Mouse (Mus musculus): ENCODE data around the gene Mroh2a. TPM values are rescaled to one million over a fixed set of nuclear protein-coding genes. Genes with fewer than 3 reads are reported as not detected.

Gene Mroh2a
- total RNA-seq, 2 experiments from 2014 or later: 0.17 TPM; not detected in 1

- ATAC-seq (replicated peaks; ENCODE audit: low FRiP score, poor library complexity, severe bottlenecking): no peak
These were observed 75.4 kb downstream of the Mroh2a start for GRCm38 (mm10) chr1:88302057-88302740.

- no peak for ATAC-seq (replicated peaks; ENCODE audit: low FRiP score, poor library complexity, severe bottlenecking)
These were observed 77.0 kb downstream of the Mroh2a start for GRCm38 (mm10) chr1:88303762-88304161.

- ATAC-seq (replicated peaks; ENCODE audit: low FRiP score, poor library complexity, severe bottlenecking): no peak
These were observed 77.6 kb downstream of the Mroh2a start for GRCm38 (mm10) chr1:88304261-88304985.

GRCm38 (mm10) chr1:88305018-88305795 is 78.4 kb downstream of the Mroh2a start:
- ATAC-seq (replicated peaks; ENCODE audit: low FRiP score, poor library complexity, severe bottlenecking): no peak

- no peak for ATAC-seq (replicated peaks; ENCODE audit: low FRiP score, poor library complexity, severe bottlenecking)
These were observed 79.8 kb downstream of the Mroh2a start for GRCm38 (mm10) chr1:88306543-88306942.

- ATAC-seq (replicated peaks; ENCODE audit: low FRiP score, poor library complexity, severe bottlenecking): no peak
These were observed 80.4 kb downstream of the Mroh2a start for GRCm38 (mm10) chr1:88307180-88307579.

- ATAC-seq (replicated peaks; ENCODE audit: low FRiP score, poor library complexity, severe bottlenecking): no peak
These were observed 82.2 kb downstream of the Mroh2a start for GRCm38 (mm10) chr1:88309020-88309419.

- ATAC-seq (replicated peaks; ENCODE audit: low FRiP score, poor library complexity, severe bottlenecking): no peak
These were observed 83.1 kb downstream of the Mroh2a start for GRCm38 (mm10) chr1:88309905-88310304.

- 0 out of 2 replicates have a peak, but pooled peaks have one; percentile 39 for ATAC-seq (replicated peaks; ENCODE audit: low FRiP score, poor library complexity, severe bottlenecking)
These were observed 83.6 kb downstream of the Mroh2a start for GRCm38 (mm10) chr1:88310349-88310748.

Other genes starting within 250 kb of the Mroh2a start
- gene Usp40, start 218.4 kb upstream of the Mroh2a start, total RNA-seq (2015; ENCODE audit: low replicate concordance): 2.7 and 3.8 TPM in 2 replicates
- 2.6 and 7.4 TPM in 2 replicates for gene Usp40, start 218.4 kb upstream of the Mroh2a start, total RNA-seq (2017; ENCODE audit: low replicate concordance)
- not detected in 2 replicates for gene Ugt1a10, start 171.6 kb upstream of the Mroh2a start, total RNA-seq (2015; ENCODE audit: low replicate concordance)
- not detected in 2 replicates for gene Ugt1a10, start 171.6 kb upstream of the Mroh2a start, total RNA-seq (2017; ENCODE audit: low replicate concordance)
- gene Ugt1a9, start 156.2 kb upstream of the Mroh2a start, total RNA-seq (2015; ENCODE audit: low replicate concordance): not detected in 2 replicates
- 2.4 TPM in 1 of 2 replicates, not detected in the other for gene Ugt1a9, start 156.2 kb upstream of the Mroh2a start, total RNA-seq (2017; ENCODE audit: low replicate concordance)
- not detected in 2 replicates for gene Ugt1a8, start 139.2 kb upstream of the Mroh2a start, total RNA-seq (2015; ENCODE audit: low replicate concordance)
- gene Ugt1a8, start 139.2 kb upstream of the Mroh2a start, total RNA-seq (2017; ENCODE audit: low replicate concordance): not detected in 2 replicates
- gene Ugt1a7c, start 131.9 kb upstream of the Mroh2a start, total RNA-seq (2015; ENCODE audit: low replicate concordance): 7.1 and 15.5 TPM in 2 replicates
- gene Ugt1a7c, start 131.9 kb upstream of the Mroh2a start, total RNA-seq (2017; ENCODE audit: low replicate concordance): 9.9 and 11.0 TPM in 2 replicates
- gene Ugt1a6b, start 123.7 kb upstream of the Mroh2a start, total RNA-seq (2015; ENCODE audit: low replicate concordance): not detected in 2 replicates
- not detected in 2 replicates for gene Ugt1a6b, start 123.7 kb upstream of the Mroh2a start, total RNA-seq (2017; ENCODE audit: low replicate concordance)
- 1.3 TPM in 1 of 2 replicates, not detected in the other for gene Ugt1a6a, start 92.2 kb upstream of the Mroh2a start, total RNA-seq (2015; ENCODE audit: low replicate concordance)
- gene Ugt1a6a, start 92.2 kb upstream of the Mroh2a start, total RNA-seq (2017; ENCODE audit: low replicate concordance): 0.70 and 2.3 TPM in 2 replicates
- not detected in 2 replicates for gene Ugt1a5, start 61.0 kb upstream of the Mroh2a start, total RNA-seq (2015; ENCODE audit: low replicate concordance)
- gene Ugt1a5, start 61.0 kb upstream of the Mroh2a start, total RNA-seq (2017; ENCODE audit: low replicate concordance): not detected in 2 replicates
- gene Ugt1a2, start 26.4 kb upstream of the Mroh2a start, total RNA-seq (2015; ENCODE audit: low replicate concordance): not detected in 2 replicates
- gene Ugt1a2, start 26.4 kb upstream of the Mroh2a start, total RNA-seq (2017; ENCODE audit: low replicate concordance): not detected in 2 replicates
- gene Dnajb3, start 21.2 kb upstream of the Mroh2a start, total RNA-seq (2015; ENCODE audit: low replicate concordance): 5.6 and 20.9 TPM in 2 replicates
- 5.4 and 9.1 TPM in 2 replicates for gene Dnajb3, start 21.2 kb upstream of the Mroh2a start, total RNA-seq (2017; ENCODE audit: low replicate concordance)
- gene Ugt1a1, start 15.0 kb upstream of the Mroh2a start, total RNA-seq (2015; ENCODE audit: low replicate concordance): not detected in 2 replicates
- gene Ugt1a1, start 15.0 kb upstream of the Mroh2a start, total RNA-seq (2017; ENCODE audit: low replicate concordance): 0.70 and 1.0 TPM in 2 replicates
- 66.9 and 89.5 TPM in 2 replicates for gene Hjurp, start 50.6 kb downstream of the Mroh2a start, total RNA-seq (2015; ENCODE audit: low replicate concordance)
- gene Hjurp, start 50.6 kb downstream of the Mroh2a start, total RNA-seq (2017; ENCODE audit: low replicate concordance): 110 and 133 TPM in 2 replicates
- gene Trpm8, start 50.7 kb downstream of the Mroh2a start, total RNA-seq (2015; ENCODE audit: low replicate concordance): not detected in 2 replicates
- not detected in 2 replicates for gene Trpm8, start 50.7 kb downstream of the Mroh2a start, total RNA-seq (2017; ENCODE audit: low replicate concordance)
- gene Spp2, start 180.0 kb downstream of the Mroh2a start, total RNA-seq (2015; ENCODE audit: low replicate concordance): not detected in 2 replicates
- gene Spp2, start 180.0 kb downstream of the Mroh2a start, total RNA-seq (2017; ENCODE audit: low replicate concordance): not detected in 2 replicates